ENCODE assay signal across 8 mouse cellular contexts in the genomic region with DNA sequence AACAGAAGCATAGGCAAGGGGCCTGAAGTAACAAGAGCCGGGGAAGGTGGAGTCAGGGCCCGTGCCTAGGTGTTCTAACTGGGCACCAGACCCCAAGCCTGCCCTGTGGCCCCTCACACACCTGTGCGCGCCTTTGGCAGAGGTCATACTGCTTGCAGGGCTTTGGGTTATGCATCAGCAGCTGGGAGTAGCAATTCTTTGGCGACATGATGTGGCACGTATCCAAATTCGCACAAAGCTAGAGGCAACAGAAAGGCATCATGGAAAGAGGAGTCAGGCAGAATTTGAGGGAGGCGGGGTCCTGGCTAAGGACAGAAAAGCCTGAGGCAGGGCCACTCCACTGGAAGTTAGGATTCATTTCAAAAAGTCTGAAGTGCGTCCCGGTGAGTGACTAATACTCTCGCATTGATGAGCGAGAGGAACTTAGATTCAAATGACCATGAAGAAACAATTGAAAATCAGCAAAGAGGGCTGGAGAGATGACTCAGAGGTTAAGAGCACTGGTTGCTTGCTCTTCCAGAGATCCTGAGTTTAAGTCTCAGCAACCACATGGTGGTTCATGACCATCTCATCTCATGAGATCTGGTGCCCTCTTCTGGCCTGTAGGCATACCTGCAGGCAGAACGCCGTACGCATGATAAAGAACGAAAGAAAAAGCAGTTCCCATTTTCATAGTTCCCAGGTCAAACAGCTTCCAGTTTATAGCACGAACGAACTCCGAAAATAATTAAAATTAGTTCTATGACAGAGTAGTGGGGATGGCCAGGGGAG. TPM values are rescaled to one million over a fixed set of nuclear protein-coding genes. Genes with fewer than 3 reads are reported as not detected.
DNase-seq lines count a peak whose midpoint lies in the region; ATAC-seq and TF ChIP-seq lines count a peak whose summit lies in the region.

No protein-coding gene starts in this region.

- peaks cover 30% of the 10 kb centered on the region; the same call in 1 of the 2 replicates for H3K36me3 ChIP-seq in embryonic facial prominence, embryonic 14.5 days (ENCODE audit: control insufficient read depth, insufficient read depth, low read length)
- H3K36me3 ChIP-seq in small intestine, adult 2 months (ENCODE audit: control insufficient read depth, insufficient read depth, low read length) = peaks cover 13% of the 10 kb centered on the region; the same call in 1 of the 2 replicates

- 32% methylated on average over 19 of the region's 19 CpGs for WGBS in embryonic facial prominence, embryonic 14.5 days
- 39% methylated on average over 19 of the region's 19 CpGs for WGBS in small intestine, adult 2 months

- H3K9ac ChIP-seq in embryonic facial prominence, embryonic 14.5 days (ENCODE audit: low read depth, low read length) = no peak overlapping the region; the same call in 1 of the 2 replicates

- intact Hi-C loops in heart, postnatal 14 days (cut with DNase I) = loop anchor here (2.0 to 10.0 kb wide), 3 partner anchors 75 to 277 kb away; no protein-coding TSS in a partner anchor

- TF ChIP-seq CTCF in layer of hippocampus, adult 2 months (conservative IDR thresholded peaks at IDR 0.05) = peak; percentile 98
- TF ChIP-seq CTCF in small intestine, adult 2 months (IDR thresholded peaks at IDR 0.05; ENCODE audit: extremely low read depth, insufficient read length, insufficient replicate concordance, low read depth, low read length) = peak; percentile 76; the same call in 1 of the 2 replicates

- 0 out of 2 replicates have a peak, but pooled peaks cover 3% of the 10 kb centered on the region for H3K4me1 ChIP-seq in embryonic facial prominence, embryonic 14.5 days (ENCODE audit: control insufficient read depth, insufficient read depth, low read length)
- H3K4me1 ChIP-seq in small intestine, adult 2 months (ENCODE audit: control insufficient read depth, insufficient read depth, insufficient read length, low read length) = peaks cover 15% of the 10 kb centered on the region

- 0 out of 2 replicates have a peak, but pooled peaks have one; percentile 54 for ATAC-seq in frontal cortex, adult (ENCODE audit: low TSS enrichment)
- ATAC-seq in embryonic facial prominence, embryonic 14.5 days (ENCODE audit: low read depth) = no peak

- DNase-seq in frontal cortex, postnatal 10 days (ENCODE audit: low spot score in 2 of 2) = no peak
- DNase-seq in adrenal gland, postnatal 36 days = peak; percentile 72 to 79
- DNase-seq in embryonic facial prominence, embryonic 14.5 days (ENCODE audit: low spot score) = peak; percentile 91
- DNase-seq in heart, postnatal 14 days = peak; percentile 58 to 85
- DNase-seq in layer of hippocampus, adult 2 months (ENCODE audit: low spot score in 2 of 2) = peak; percentile 55 to 71
- DNase-seq in lung, postnatal 36 days = peak; percentile 86

- no peak overlapping the region for H3K4me3 ChIP-seq in embryonic facial prominence, embryonic 14.5 days (ENCODE audit: low read depth, low read length)
- peak overlapping the region; percentile 40; the same call in 1 of the 2 replicates for H3K4me3 ChIP-seq in layer of hippocampus, adult 2 months
- peak overlapping the region; percentile 52; the same call in 1 of the 2 replicates for H3K4me3 ChIP-seq in small intestine, adult 2 months (ENCODE audit: low read depth, low read length)

- H3K4me2 ChIP-seq in embryonic facial prominence, embryonic 14.5 days (ENCODE audit: low read depth, low read length) = peak overlapping the region; percentile 35

- H3K9me3 ChIP-seq in embryonic facial prominence, embryonic 14.5 days (ENCODE audit: control insufficient read depth, low read length) = no peaks in the 10 kb centered on the region

- TF ChIP-seq POLR2A in small intestine, adult 2 months (IDR thresholded peaks at IDR 0.05; ENCODE audit: low read depth, low read length) = no peak

- no peak overlapping the region for H3K27ac ChIP-seq in embryonic facial prominence, embryonic 14.5 days (replicated peaks; ENCODE audit: low read depth, low read length)
- no peak overlapping the region for H3K27ac ChIP-seq in layer of hippocampus, adult 2 months
- H3K27ac ChIP-seq in small intestine, adult 2 months (ENCODE audit: insufficient read depth, low read depth, low read length) = 0 out of 2 replicates have a peak overlapping the region, but pooled peaks have one; percentile 14

- H3K27me3 ChIP-seq in embryonic facial prominence, embryonic 14.5 days (replicated peaks; ENCODE audit: control insufficient read depth, insufficient read depth, low read length) = no peaks in the 10 kb centered on the region
- H3K27me3 ChIP-seq in small intestine, adult 2 months (ENCODE audit: control insufficient read depth, insufficient read depth, low read length) = no peaks in the 10 kb centered on the region

RNA-seq across cellular contexts. Expression of a gene that starts 1.8 kb away (rescaled TPM):
- 10 to 100 TPM; 39.5 to 60.6 TPM for total RNA-seq in adrenal gland, postnatal 36 days (2021)
- polyA plus RNA-seq in embryonic facial prominence, embryonic 14.5 days (2014; fragmentation: Nextera tagmentation; extraction: Ambion mirVana) = 1.7 and 2.0 TPM in 2 replicates
- total RNA-seq in heart, postnatal 14 days (2021) = under 1 TPM; 0.76 to 1.00 TPM
- 1 to 10 TPM; 1.6 to 2.3 TPM for total RNA-seq in layer of hippocampus, adult 2 months (2021)
- 4.7 and 13.3 TPM in 2 replicates for polyA plus RNA-seq in small intestine, adult 2 months (2012; rRNA removed)

RNA-seq across cellular contexts. Expression of a gene that starts 10.0 kb away (rescaled TPM):
- total RNA-seq in adrenal gland, postnatal 36 days (2021) = 10 to 100 TPM; 44.5 to 45.5 TPM
- polyA plus RNA-seq in embryonic facial prominence, embryonic 14.5 days (2014; fragmentation: Nextera tagmentation; extraction: Ambion mirVana) = 50.6 and 52.9 TPM in 2 replicates
- 10 to 100 TPM; 12.9 to 13.7 TPM for total RNA-seq in heart, postnatal 14 days (2021)
- total RNA-seq in layer of hippocampus, adult 2 months (2021) = 10 to 100 TPM; 55.4 to 57.8 TPM
- 10.9 and 12.2 TPM in 2 replicates for polyA plus RNA-seq in small intestine, adult 2 months (2012; rRNA removed)

RNA-seq across cellular contexts. Expression of a gene that starts 10.0 kb away (rescaled TPM):
- under 1 TPM; 0.13 to 0.43 TPM for total RNA-seq in adrenal gland, postnatal 36 days (2021)
- 1.7 TPM in 2 replicates for polyA plus RNA-seq in embryonic facial prominence, embryonic 14.5 days (2014; fragmentation: Nextera tagmentation; extraction: Ambion mirVana)
- total RNA-seq in heart, postnatal 14 days (2021) = under 1 TPM; 0.10 to 0.29 TPM
- under 1 TPM; 0.20 to 0.67 TPM for total RNA-seq in layer of hippocampus, adult 2 months (2021)
- 0.14 and 0.62 TPM in 2 replicates for polyA plus RNA-seq in small intestine, adult 2 months (2012; rRNA removed)

RNA-seq across cellular contexts. Expression of a gene that starts 11.4 kb away (rescaled TPM):
- total RNA-seq in adrenal gland, postnatal 36 days (2021) = not detected
- polyA plus RNA-seq in embryonic facial prominence, embryonic 14.5 days (2014; fragmentation: Nextera tagmentation; extraction: Ambion mirVana) = 0.34 TPM in 1 of 2 replicates, not detected in the other
- total RNA-seq in heart, postnatal 14 days (2021) = not detected
- not detected for total RNA-seq in layer of hippocampus, adult 2 months (2021)
- polyA plus RNA-seq in small intestine, adult 2 months (2012; rRNA removed) = not detected in 2 replicates

RNA-seq across cellular contexts. Expression of a gene that starts 35.7 kb away (rescaled TPM):
- total RNA-seq in adrenal gland, postnatal 36 days (2021) = 100 to 1,000 TPM; 172 to 187 TPM
- 70.7 and 73.9 TPM in 2 replicates for polyA plus RNA-seq in embryonic facial prominence, embryonic 14.5 days (2014; fragmentation: Nextera tagmentation; extraction: Ambion mirVana)
- total RNA-seq in heart, postnatal 14 days (2021) = 10 to 100 TPM; 70.4 to 74.6 TPM
- total RNA-seq in layer of hippocampus, adult 2 months (2021) = 100 to 1,000 TPM; 137 to 148 TPM
- 186 and 350 TPM in 2 replicates for polyA plus RNA-seq in small intestine, adult 2 months (2012; rRNA removed)

Comparison
In these comparisons a context has a peak if more than half of its experiments do, and no peak if none do; other contexts are left out.
1. DNase-seq: peak in adrenal gland, postnatal 36 days (2 of 2), embryonic facial prominence, embryonic 14.5 days (single experiment), heart, postnatal 14 days (2 of 2), layer of hippocampus, adult 2 months (2 of 2) and lung, postnatal 36 days (single experiment); none in frontal cortex, postnatal 10 days (0 of 2).
2. RNA of a gene that starts 1.8 kb away (total RNA-seq): 39.5 to 60.6 TPM in adrenal gland, postnatal 36 days; 1.6 to 2.3 TPM in layer of hippocampus, adult 2 months and 0.76 to 1.00 TPM in heart, postnatal 14 days; every median in the first group is over 10 times any median in the second.